Mouse (Mus musculus) ES-E14 (cell line): ENCODE measurements around the gene Zfp628.

ENCODE experiments used
- CHD2 ChIP-seq: IDR thresholded peaks from 2 replicates; pipeline ENCODE4 v1.6.1; 2014; ENCODE audit warnings: mild to moderate bottlenecking, low read depth, low read length, inconsistent platforms
- HCFC1 ChIP-seq: IDR thresholded peaks from 2 replicates; pipeline ENCODE4 v1.6.1; 2012; ENCODE audit warnings: low read length, inconsistent platforms, borderline replicate concordance; ENCODE audit not compliant: insufficient read depth
- MAFK ChIP-seq: IDR thresholded peaks from 2 replicates; pipeline ENCODE4 v1.6.1; 2014; ENCODE audit warnings: mild to moderate bottlenecking, low read depth, low read length, inconsistent platforms; ENCODE audit not compliant: insufficient read depth
- ZC3H11A ChIP-seq: IDR thresholded peaks from 2 replicates; pipeline ENCODE4 v1.6.1; 2012; ENCODE audit warnings: low read depth, mild to moderate bottlenecking, inconsistent platforms, low read length, borderline replicate concordance
- ZNF384 ChIP-seq: IDR thresholded peaks from 2 replicates; pipeline ENCODE4 v1.6.1; 2012; ENCODE audit warnings: low read depth, low read length, inconsistent platforms

DNA sequence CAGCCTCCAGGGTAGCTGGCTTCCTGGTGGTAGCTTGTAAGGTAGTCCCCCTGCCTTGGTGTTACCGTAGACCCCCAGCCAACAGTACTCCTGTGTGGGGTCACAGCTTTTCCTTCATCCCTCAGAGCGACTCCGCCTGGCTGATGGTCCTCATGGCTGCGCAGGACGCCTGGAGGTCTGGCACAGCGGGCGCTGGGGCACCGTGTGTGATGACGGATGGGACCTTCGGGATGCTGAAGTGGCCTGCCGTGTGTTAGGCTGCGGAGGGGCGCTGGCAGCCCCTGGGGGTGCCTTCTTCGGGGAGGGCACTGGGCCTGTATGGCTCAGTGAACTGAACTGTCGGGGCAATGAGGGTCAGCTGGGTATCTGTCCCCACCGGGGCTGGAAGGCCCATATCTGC lies 11.8 kb downstream of the Zfp628 start:
- TF ChIP-seq CHD2 (no peak), ZNF384 (no peak), MAFK (no peak), HCFC1 (no peak), ZC3H11A (no peak)
